Mouse (Mus musculus): Measurements from ENCODE around the gene Pcsk2.
A peak's percentile ranks its signal among the peaks of the same experiment; 100 is the strongest.

Gene Pcsk2

GRCm38 (mm10) chr2:143545758-143546246, at the start of gene Pcsk2:
Gene Pcsk2 (plus strand): TSS chr2:143546156.
- DNase-seq, result peak; percentile 92

GRCm38 (mm10) chr2:143500845-143501244, 45.1 kb upstream of the Pcsk2 start:
- DNase-seq, result no peak

GRCm38 (mm10) chr2:143501760-143502159, 44.2 kb upstream of the Pcsk2 start:
- DNase-seq, result no peak

GRCm38 (mm10) chr2:143502203-143502602, 43.8 kb upstream of the Pcsk2 start:
- no peak for DNase-seq

- DNase-seq, result no peak
Observed at GRCm38 (mm10) chr2:143536485-143536884, 9.5 kb upstream of the Pcsk2 start.

GRCm38 (mm10) chr2:143545299-143545751, 631 bp upstream of the Pcsk2 start:
- peak; percentile 43 for DNase-seq

GRCm38 (mm10) chr2:143546412-143547211, 656 bp downstream of the Pcsk2 start:
- DNase-seq, result peak; percentile 33

- peak; percentile 83 for DNase-seq
Observed at GRCm38 (mm10) chr2:143547251-143548090, 1.5 kb downstream of the Pcsk2 start.

GRCm38 (mm10) chr2:143560384-143560783, 14.4 kb downstream of the Pcsk2 start:
- no peak for DNase-seq

- no peak for DNase-seq
Observed at GRCm38 (mm10) chr2:143565062-143565461, 19.1 kb downstream of the Pcsk2 start.

GRCm38 (mm10) chr2:143565961-143566360, 20.0 kb downstream of the Pcsk2 start:
- no peak for DNase-seq

- no peak for DNase-seq
Observed at GRCm38 (mm10) chr2:143585341-143585740, 39.4 kb downstream of the Pcsk2 start.

GRCm38 (mm10) chr2:143590398-143590797, 44.4 kb downstream of the Pcsk2 start:
- no peak for DNase-seq

- no peak for DNase-seq
Observed at GRCm38 (mm10) chr2:143603071-143603470, 57.1 kb downstream of the Pcsk2 start.

GRCm38 (mm10) chr2:143603871-143604512, 58.0 kb downstream of the Pcsk2 start:
- no peak for DNase-seq

- DNase-seq, result no peak
Observed at GRCm38 (mm10) chr2:143610355-143611331, 64.7 kb downstream of the Pcsk2 start.

- DNase-seq, result no peak
Observed at GRCm38 (mm10) chr2:143613466-143613865, 67.5 kb downstream of the Pcsk2 start.

- no peak for DNase-seq
Observed at GRCm38 (mm10) chr2:143614775-143615174, 68.8 kb downstream of the Pcsk2 start.

GRCm38 (mm10) chr2:143620916-143621315, 75.0 kb downstream of the Pcsk2 start:
- DNase-seq, result no peak

- DNase-seq, result peak; percentile 78
Observed at GRCm38 (mm10) chr2:143623916-143624315, 78.0 kb downstream of the Pcsk2 start.

- peak; percentile 31 for DNase-seq
Observed at GRCm38 (mm10) chr2:143643305-143643704, 97.3 kb downstream of the Pcsk2 start.

- DNase-seq, result no peak
Observed at GRCm38 (mm10) chr2:143644374-143644773, 98.4 kb downstream of the Pcsk2 start.

Data from right cerebral cortex, adult 18-20 months (tissue).